In genomic region chr10:77509403-77510187, GRCm38 (mm10) we compare ENCODE assay signal across 8 mouse cellular contexts. TPM values are rescaled to one million over a fixed set of nuclear protein-coding genes. Genes with fewer than 3 reads are reported as not detected.
A peak's percentile ranks its signal among the peaks of the same experiment; 100 is the strongest.
DNase-seq lines count a peak whose midpoint lies in the region; ATAC-seq lines count a peak whose summit lies in the region.

No protein-coding gene starts in this region.

- peaks cover 89% of the 10 kb centered on the region for H3K36me3 ChIP-seq in forebrain, embryonic 13.5 days (ENCODE audit: poor library complexity, severe bottlenecking)
- peaks cover 21% of the 10 kb centered on the region for H3K36me3 ChIP-seq in lung, embryonic 16.5 days (ENCODE audit: control insufficient read depth, insufficient read depth, low read length)

- no peaks in the 10 kb centered on the region for H3K9me3 ChIP-seq in forebrain, embryonic 13.5 days (replicated peaks)
- H3K9me3 ChIP-seq in lung, embryonic 16.5 days (ENCODE audit: control insufficient read depth, low read length): no peaks in the 10 kb centered on the region

- no peak overlapping the region; the same call in 1 of the 2 replicates for H3K9ac ChIP-seq in forebrain, embryonic 13.5 days
- H3K9ac ChIP-seq in lung, embryonic 16.5 days (ENCODE audit: low read length): peak overlapping the region; percentile 29; the same call in 1 of the 2 replicates

- H3K4me3 ChIP-seq in forebrain, embryonic 13.5 days: no peak overlapping the region
- no peak overlapping the region for H3K4me3 ChIP-seq in lung, embryonic 16.5 days (ENCODE audit: low read length)

- H3K4me1 ChIP-seq in forebrain, embryonic 13.5 days: peaks cover 11% of the 10 kb centered on the region
- peaks cover 18% of the 10 kb centered on the region for H3K4me1 ChIP-seq in lung, embryonic 16.5 days (replicated peaks; ENCODE audit: control insufficient read depth, insufficient read depth, low read length)

- no peak overlapping the region for H3K27ac ChIP-seq in forebrain, embryonic 13.5 days
- peak overlapping the region; percentile 68 for H3K27ac ChIP-seq in lung, embryonic 16.5 days (ENCODE audit: low read length)

- intact Hi-C loops in heart, postnatal 25 days (cut with DNase I): loop anchor here (1.0 to 5.0 kb wide), 5 partner anchors 72 to 226 kb away; partner anchors contain the start of gene Adarb1

- H3K27me3 ChIP-seq in forebrain, embryonic 13.5 days: no peaks in the 10 kb centered on the region
- no peaks in the 10 kb centered on the region for H3K27me3 ChIP-seq in lung, embryonic 16.5 days (ENCODE audit: control insufficient read depth, insufficient read depth, low read depth, low read length)

- ATAC-seq in forebrain, embryonic 13.5 days: peak; percentile 87
- ATAC-seq in lung, embryonic 16.5 days (ENCODE audit: low read depth): peak; percentile 91

- H3K4me2 ChIP-seq in forebrain, embryonic 13.5 days: no peak overlapping the region
- no peak overlapping the region for H3K4me2 ChIP-seq in lung, embryonic 16.5 days (ENCODE audit: low read depth, low read length)

- WGBS in forebrain, embryonic 13.5 days: 47% methylated on average over 12 of the region's 12 CpGs
- 39% methylated on average over 12 of the region's 12 CpGs for WGBS in large intestine, adult 2 months
- WGBS in lung, embryonic 16.5 days: 44% methylated on average over 12 of the region's 12 CpGs

- peak; percentile 86 for DNase-seq in ES-CJ7 (ENCODE audit: low read depth, low spot score)
- peak; percentile 89 for DNase-seq in cerebellum, adult 11 months
- DNase-seq in heart, postnatal 25 days (ENCODE audit: low spot score): peak; percentile 66
- DNase-seq in large intestine, adult 2 months (ENCODE audit: low read depth, low spot score): peak; percentile 39
- DNase-seq in ovary, postnatal 14 days (ENCODE audit: low spot score): peak; percentile 86
- peak; percentile 85 for DNase-seq in thymus, postnatal 25 days

RNA-seq across cellular contexts. Expression of gene Fam207a, which starts 6.0 kb away (rescaled TPM):
- polyA plus RNA-seq in forebrain, embryonic 13.5 days (2015; fragmentation: Nextera tagmentation; extraction: Ambion mirVana): 37.5 and 38.7 TPM in 2 replicates
- 1 to 10 TPM; 8.6 to 9.9 TPM for total RNA-seq in heart, postnatal 25 days (2021)
- 31.2 and 32.0 TPM in 2 replicates for polyA plus RNA-seq in large intestine, adult 2 months (2012; rRNA removed)
- polyA plus RNA-seq in lung, embryonic 16.5 days (2015; fragmentation: Nextera tagmentation; extraction: Ambion mirVana): 30.9 and 32.0 TPM in 2 replicates

RNA-seq across cellular contexts. Expression of gene Itgb2, which starts 20.5 kb away (rescaled TPM):
- 0.34 and 0.37 TPM in 2 replicates for polyA plus RNA-seq in forebrain, embryonic 13.5 days (2015; fragmentation: Nextera tagmentation; extraction: Ambion mirVana)
- 1 to 10 TPM; 6.1 to 6.4 TPM for total RNA-seq in heart, postnatal 25 days (2021)
- 19.2 and 25.3 TPM in 2 replicates for polyA plus RNA-seq in large intestine, adult 2 months (2012; rRNA removed)
- 5.3 and 7.5 TPM in 2 replicates for polyA plus RNA-seq in lung, embryonic 16.5 days (2015; fragmentation: Nextera tagmentation; extraction: Ambion mirVana)

Comparison
In these comparisons a context has a peak if more than half of its experiments do, and no peak if none do; other contexts are left out.
1. DNase-seq: peak in every context shown above with its lines; median percentile 89 in cerebellum, adult 11 months; 86 in ES-CJ7; 86 in ovary, postnatal 14 days; 85 in thymus, postnatal 25 days; 66 in heart, postnatal 25 days; 39 in large intestine, adult 2 months.